Mouse (Mus musculus) liver, adult (tissue): ENCODE results near the gene Rnf167.
A peak's percentile ranks its signal among the peaks of the same experiment; 100 is the strongest.

Source experiments
- GATA4 ChIP-seq: IDR thresholded peaks from 2 replicates; pipeline ENCODE4 v1.6.1; 2014; ENCODE audit warnings: mild to moderate bottlenecking, low read length; ENCODE audit not compliant: insufficient replicate concordance

The Rnf167 gene

GRCm38 (mm10) chr11:70646691-70647650 lies at the start of gene Rnf167, which contains the start of gene Slc25a11:
Rnf167 (plus strand) TSS chr11:70647235.
Slc25a11 (minus strand) TSS chr11:70647479.
- peak; percentile 36; the same call in 1 of the 2 replicates for TF ChIP-seq GATA4

- TF ChIP-seq GATA4 = no peak
Measured at GRCm38 (mm10) chr11:70597301-70597700, 49.7 kb upstream of the Rnf167 start.

GRCm38 (mm10) chr11:70598451-70598953 lies 48.5 kb upstream of the Rnf167 start:
- TF ChIP-seq GATA4 = no peak

GRCm38 (mm10) chr11:70605024-70605566 lies 41.9 kb upstream of the Rnf167 start:
- no peak for TF ChIP-seq GATA4

- TF ChIP-seq GATA4 = no peak
Measured at GRCm38 (mm10) chr11:70606717-70607116, 40.3 kb upstream of the Rnf167 start.

- TF ChIP-seq GATA4 = no peak
Measured at GRCm38 (mm10) chr11:70607611-70608010, 39.4 kb upstream of the Rnf167 start.

GRCm38 (mm10) chr11:70608381-70609066 lies 38.5 kb upstream of the Rnf167 start:
- no peak for TF ChIP-seq GATA4

GRCm38 (mm10) chr11:70610752-70611151 lies 36.3 kb upstream of the Rnf167 start:
- no peak for TF ChIP-seq GATA4

GRCm38 (mm10) chr11:70612505-70612904 lies 34.5 kb upstream of the Rnf167 start:
- TF ChIP-seq GATA4 = no peak

- no peak for TF ChIP-seq GATA4
Measured at GRCm38 (mm10) chr11:70615074-70615473, 32.0 kb upstream of the Rnf167 start.

- TF ChIP-seq GATA4 = no peak
Measured at GRCm38 (mm10) chr11:70615516-70616093, 31.4 kb upstream of the Rnf167 start, which contains the start of gene 4930544D05Rik. 4930544D05Rik (plus strand) TSS chr11:70615848.

GRCm38 (mm10) chr11:70619101-70619500 lies 27.9 kb upstream of the Rnf167 start, which contains the start of gene Chrne:
Chrne (minus strand) TSS chr11:70619216.
- no peak for TF ChIP-seq GATA4

- no peak for TF ChIP-seq GATA4
Measured at GRCm38 (mm10) chr11:70621972-70622814, 24.8 kb upstream of the Rnf167 start.
